Mouse (Mus musculus): Measurements from ENCODE around the gene Nmral1. TPM values are rescaled to one million over a fixed set of nuclear protein-coding genes. Genes with fewer than 3 reads are reported as not detected.
"Not testable (repeated sequence)": the region's sequence is repeated elsewhere in the genome, so short reads cannot be mapped to it uniquely, and the experiment has no call there.

Gene Nmral1
- polyA plus RNA-seq, 1 experiment from 2014 or later = 167 TPM

DNA sequence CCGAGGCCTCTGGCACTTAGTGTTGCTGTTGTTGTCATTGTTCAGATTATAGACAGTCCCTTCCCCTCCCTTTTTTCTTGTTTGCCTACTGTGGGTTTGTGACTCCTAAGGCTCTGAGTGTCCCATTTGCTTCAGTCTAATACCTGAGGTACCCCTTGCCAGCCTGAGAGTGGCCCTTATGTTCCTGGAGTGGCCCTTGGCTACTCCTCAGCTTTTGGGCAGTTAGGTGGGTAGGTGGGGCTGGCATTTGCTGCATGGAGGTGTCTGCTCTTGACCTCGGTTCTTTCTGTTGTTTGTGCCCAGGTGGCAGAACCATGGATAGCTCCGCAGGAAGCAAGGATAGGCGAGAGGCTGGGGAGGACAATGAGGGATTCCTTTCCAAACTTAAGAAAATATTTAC, 13.6 kb downstream of the Nmral1 start:
- H3K4me2 ChIP-seq = no peak overlapping the region
- no peak overlapping the region for H3K9ac ChIP-seq
- WGBS = 77% methylated on average over 4 of the region's 4 CpGs
- H3K27ac ChIP-seq = no peak overlapping the region
- no peaks in the 10 kb centered on the region for H3K27me3 ChIP-seq
- H3K36me3 ChIP-seq (replicated peaks) = peaks cover 92% of the 10 kb centered on the region
- no peaks in the 10 kb centered on the region for H3K9me3 ChIP-seq
- no peak for ATAC-seq (ENCODE audit: low FRiP score)
- no peaks in the 10 kb centered on the region for H3K4me1 ChIP-seq
- H3K4me3 ChIP-seq (replicated peaks) = no peak overlapping the region

DNA sequence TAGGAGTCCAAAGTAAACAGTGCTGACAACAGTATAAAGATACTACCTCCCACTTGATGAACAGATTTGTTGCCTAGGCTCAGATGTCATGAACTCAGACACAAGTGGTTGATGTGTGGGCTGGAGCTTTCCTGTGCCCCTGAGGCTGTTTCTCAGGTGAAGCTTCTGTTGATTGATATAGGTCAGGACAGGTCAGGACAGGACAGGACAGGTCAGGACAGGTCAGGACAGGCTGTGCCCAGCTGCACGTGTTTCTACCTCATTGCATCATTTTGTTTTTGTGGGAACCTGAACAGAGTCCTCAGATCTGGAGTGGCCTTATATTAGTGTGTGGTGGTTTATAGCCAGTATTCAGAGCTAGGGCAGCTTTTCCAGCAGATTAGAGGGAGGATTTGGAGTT, 16.5 kb downstream of the Nmral1 start:
- Histone ChIP-seq H3K4me1 (no peaks in the 10 kb centered on the region), H3K9me3 (no peaks in the 10 kb centered on the region), H3K36me3 (replicated peaks) (peaks cover 89% of the 10 kb centered on the region), H3K4me3 (replicated peaks) (no peak overlapping the region), H3K9ac (no peak overlapping the region), H3K4me2 (no peak overlapping the region), H3K27ac (no peak overlapping the region), H3K27me3 (no peaks in the 10 kb centered on the region)
- 75% methylated on average over 1 of the region's 1 CpGs for WGBS
- ATAC-seq (ENCODE audit: low FRiP score) = no peak

DNA sequence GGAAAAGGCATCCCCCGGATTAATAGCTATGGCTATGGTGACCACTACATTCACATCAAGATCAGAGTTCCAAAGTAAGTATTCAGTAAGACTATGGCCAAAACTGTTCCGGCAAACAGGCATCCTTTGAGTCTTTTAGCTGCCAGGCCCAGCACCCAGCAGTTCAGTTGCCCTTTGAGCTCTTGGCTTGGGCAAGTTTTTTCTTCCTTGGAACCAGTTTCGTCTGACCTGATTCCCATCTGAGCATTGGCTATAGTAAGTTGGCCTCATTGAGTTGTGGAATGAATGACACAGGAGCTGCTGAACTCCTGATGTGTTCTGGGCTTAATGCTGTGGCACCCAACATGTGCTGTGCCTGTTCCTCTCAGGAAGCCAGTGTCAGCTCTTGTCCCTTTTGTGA, 17.9 kb downstream of the Nmral1 start:
- ATAC-seq (ENCODE audit: low FRiP score) = no peak
- WGBS = 93% methylated on average over 3 of the region's 3 CpGs

DNA sequence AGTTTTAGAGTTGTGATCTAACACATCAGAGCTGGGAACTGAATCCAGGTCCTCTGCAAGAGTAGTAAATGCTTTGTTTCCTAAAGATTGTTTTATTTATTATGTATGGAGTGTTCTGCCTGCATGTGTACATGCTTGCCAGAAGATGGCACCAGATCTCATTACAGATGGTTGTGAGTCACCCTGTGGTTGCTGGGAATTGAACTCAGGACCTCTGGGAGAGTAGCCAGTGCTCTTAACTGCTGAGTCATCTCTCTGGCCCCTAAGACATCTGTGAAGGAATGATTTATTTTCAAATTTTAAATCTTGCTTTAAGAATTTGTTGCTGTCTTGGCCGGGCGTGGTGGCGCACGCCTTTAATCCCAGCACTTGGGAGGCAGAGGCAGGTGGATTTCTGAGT, 29.8 kb downstream of the Nmral1 start:
- H3K27ac ChIP-seq; H3K27me3 ChIP-seq; H3K4me1 ChIP-seq; H3K9ac ChIP-seq; H3K4me2 ChIP-seq; ATAC-seq (ENCODE audit: low FRiP score); H3K9me3 ChIP-seq; H3K4me3 ChIP-seq (replicated peaks): not testable (repeated sequence)
- H3K36me3 ChIP-seq (replicated peaks) = peaks cover 67% of the 10 kb centered on the region
- WGBS = 97% methylated on average over 4 of the region's 4 CpGs

More for the DNA sequence above, 17.9 kb downstream of the Nmral1 start:
- Histone ChIP-seq H3K27ac (no peak overlapping the region), H3K4me1 (no peaks in the 10 kb centered on the region), H3K9me3 (no peaks in the 10 kb centered on the region), H3K9ac (no peak overlapping the region), H3K27me3 (no peaks in the 10 kb centered on the region), H3K4me2 (no peak overlapping the region), H3K36me3 (replicated peaks) (peaks cover 90% of the 10 kb centered on the region), H3K4me3 (replicated peaks) (no peak overlapping the region)

GRCm38 (mm10) chr16:4684457-4684791, 34.7 kb downstream of the Nmral1 start:
- Histone ChIP-seq H3K9ac (peak overlapping the region; percentile 88), H3K27ac (no peak overlapping the region), H3K9me3 (no peaks in the 10 kb centered on the region), H3K36me3 (replicated peaks) (peaks cover 21% of the 10 kb centered on the region), H3K27me3 (no peaks in the 10 kb centered on the region), H3K4me3 (replicated peaks) (peak overlapping the region; percentile 90), H3K4me2 (peak overlapping the region; percentile 94), H3K4me1 (peaks cover 14% of the 10 kb centered on the region)
- ATAC-seq (ENCODE audit: low FRiP score) = no peak; the same call in 1 of the 2 replicates
- under 1% methylated on average over 9 of the region's 9 CpGs for WGBS

DNA sequence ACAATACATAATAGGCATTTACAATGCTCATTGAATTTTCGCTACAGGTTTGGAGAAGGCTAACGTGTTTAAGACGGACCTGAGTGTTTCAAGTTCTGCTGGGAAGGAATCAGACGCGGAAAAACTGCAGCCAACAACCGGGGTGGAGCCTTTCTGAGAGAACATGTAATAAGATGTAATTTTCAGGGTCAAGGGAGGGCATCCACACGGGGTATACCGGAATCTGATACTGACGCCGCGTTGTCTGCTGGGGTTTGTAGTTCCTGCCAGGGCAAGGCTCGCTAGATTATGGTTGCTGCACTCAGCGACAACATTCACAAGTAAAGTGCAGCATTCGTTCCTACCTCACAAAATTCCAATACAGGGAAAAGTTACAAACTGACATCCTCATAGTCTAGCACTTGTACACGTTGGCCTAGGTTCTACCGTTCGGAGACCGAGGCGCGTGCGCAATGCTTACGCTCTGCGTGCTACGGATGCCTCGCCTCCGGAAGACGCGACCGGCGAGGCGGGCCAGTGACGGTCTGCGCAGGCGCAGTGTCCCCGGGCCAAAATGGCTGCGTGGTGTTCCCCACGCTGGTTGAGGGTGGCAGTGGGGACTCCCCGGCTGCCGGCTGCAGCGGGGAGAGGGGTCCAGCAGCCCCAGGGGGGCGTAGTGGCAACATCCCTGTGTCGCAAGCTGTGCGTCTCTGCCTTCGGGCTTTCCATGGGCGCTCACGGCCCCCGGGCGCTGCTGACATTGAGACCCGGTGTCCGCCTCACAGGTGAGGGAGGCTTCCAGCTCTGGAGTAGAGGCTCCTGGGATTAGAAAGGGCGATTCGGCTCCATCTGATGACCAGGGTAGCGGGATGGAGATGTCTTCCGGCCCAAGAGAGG, 35.3 kb downstream of the Nmral1 start:
- peak overlapping the region; percentile 88 for H3K9ac ChIP-seq
- peak; percentile 88 for ATAC-seq (ENCODE audit: low FRiP score)
- H3K27ac ChIP-seq = peak overlapping the region; percentile 78
- H3K27me3 ChIP-seq = no peaks in the 10 kb centered on the region
- H3K4me2 ChIP-seq = peak overlapping the region; percentile 94
- no peaks in the 10 kb centered on the region for H3K9me3 ChIP-seq
- peak overlapping the region; percentile 90 for H3K4me3 ChIP-seq (replicated peaks)
- WGBS = 0% methylated on average over 54 of the region's 54 CpGs
- peaks cover 18% of the 10 kb centered on the region for H3K4me1 ChIP-seq
- peaks cover 15% of the 10 kb centered on the region for H3K36me3 ChIP-seq (replicated peaks)

GRCm38 (mm10) chr16:4683193-4683580, 36.0 kb downstream of the Nmral1 start:
- Histone ChIP-seq H3K36me3 (replicated peaks) (peaks cover 11% of the 10 kb centered on the region), H3K4me2 (peak overlapping the region; percentile 94), H3K9me3 (no peaks in the 10 kb centered on the region), H3K27me3 (no peaks in the 10 kb centered on the region), H3K4me3 (replicated peaks) (peak overlapping the region; percentile 90), H3K27ac (peak overlapping the region; percentile 78), H3K9ac (peak overlapping the region; percentile 88), H3K4me1 (peaks cover 24% of the 10 kb centered on the region)
- no peak for ATAC-seq (ENCODE audit: low FRiP score)
- 33% methylated on average over 9 of the region's 9 CpGs for WGBS

- H3K9me3 ChIP-seq = no peaks in the 10 kb centered on the region
- H3K27me3 ChIP-seq = no peaks in the 10 kb centered on the region
- peaks cover 28% of the 10 kb centered on the region for H3K4me1 ChIP-seq
- ATAC-seq (ENCODE audit: low FRiP score) = no peak
- H3K27ac ChIP-seq = no peak overlapping the region
- no peak overlapping the region; the same call in 1 of the 2 replicates for H3K4me3 ChIP-seq (replicated peaks)
- H3K9ac ChIP-seq = no peak overlapping the region
- H3K4me2 ChIP-seq = peak overlapping the region; percentile 94
- WGBS = 84% methylated on average over 4 of the region's 4 CpGs
- H3K36me3 ChIP-seq (replicated peaks) = peaks cover 8% of the 10 kb centered on the region
Measured at GRCm38 (mm10) chr16:4682628-4683179, 36.5 kb downstream of the Nmral1 start.

DNA sequence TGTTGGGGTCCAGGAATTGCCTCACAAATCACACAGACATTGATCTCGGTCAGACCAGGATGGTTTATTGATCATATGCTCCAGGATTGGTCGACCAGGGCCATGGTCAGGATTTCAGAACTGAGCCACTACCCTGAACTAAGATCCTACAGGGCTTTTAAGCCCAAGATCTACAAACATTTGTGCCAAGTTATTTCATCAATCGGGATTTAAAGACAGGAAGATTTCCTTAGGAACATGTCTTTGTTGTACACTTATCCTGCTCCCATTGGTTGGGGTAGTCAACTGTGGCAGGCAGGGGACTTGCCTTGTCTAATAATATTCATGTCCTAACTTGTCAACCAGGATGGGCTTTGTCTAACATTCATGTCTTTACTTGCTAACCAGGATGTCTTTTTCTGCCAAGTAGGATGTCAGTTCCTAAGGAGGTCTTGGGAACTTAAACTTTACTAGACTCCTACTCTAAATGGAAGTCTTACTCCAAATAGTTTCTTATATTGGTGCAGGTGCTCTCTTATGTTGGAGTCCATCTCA, 38.2 kb downstream of the Nmral1 start:
- WGBS = 83% methylated on average over 3 of the region's 3 CpGs
- not testable (repeated sequence) for H3K9ac ChIP-seq; H3K27me3 ChIP-seq; H3K4me2 ChIP-seq; H3K4me3 ChIP-seq (replicated peaks); H3K27ac ChIP-seq; H3K9me3 ChIP-seq; H3K36me3 ChIP-seq (replicated peaks); ATAC-seq (ENCODE audit: low FRiP score)
- H3K4me1 ChIP-seq = peaks cover 28% of the 10 kb centered on the region

DNA sequence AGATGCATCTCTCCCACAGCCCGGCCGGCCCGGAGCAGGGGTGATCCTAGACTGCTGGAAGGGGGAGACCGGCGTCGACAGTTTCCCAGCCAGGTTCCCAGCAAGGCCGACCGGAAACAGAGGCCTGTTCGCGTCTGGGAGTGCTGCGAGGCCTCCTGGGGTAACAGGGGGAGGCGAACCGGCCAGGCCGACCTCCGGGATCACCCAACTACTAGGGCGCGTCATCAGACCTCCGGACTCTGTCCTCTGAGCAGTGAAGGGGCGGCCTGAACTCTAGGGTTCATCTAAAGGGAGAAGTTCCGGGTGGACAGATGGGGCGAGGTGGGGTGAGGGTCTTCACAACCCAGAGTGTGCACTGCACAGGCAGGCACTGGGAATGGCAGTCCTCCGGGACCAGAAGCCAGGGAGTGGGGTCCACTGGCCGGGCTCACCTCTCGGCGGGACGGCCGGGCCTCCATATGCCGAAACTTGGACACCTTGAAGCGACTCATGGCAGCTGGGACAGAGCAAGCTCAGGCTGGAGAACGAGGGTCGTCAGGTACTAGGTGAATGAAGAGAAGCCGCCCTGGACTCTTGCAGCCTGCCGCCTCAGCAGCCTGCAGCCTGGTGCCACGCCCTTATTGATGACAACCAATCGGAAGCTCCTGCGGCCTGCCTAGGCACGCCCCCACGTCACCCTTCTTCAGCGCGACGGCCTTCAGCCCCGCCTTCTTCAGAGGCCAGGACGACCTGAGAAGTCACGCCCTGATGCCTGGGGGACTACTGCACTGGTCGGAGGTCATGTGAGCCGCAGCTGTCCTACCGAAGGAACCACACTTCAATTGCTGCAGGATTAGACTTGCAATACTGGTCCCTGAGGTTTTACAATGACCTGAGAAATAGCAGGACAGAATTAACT, 39.8 kb downstream of the Nmral1 start, which contains the start of gene Coro7:
Coro7 (minus strand) TSS at position 657 of the 898 bp plus-strand sequence.
- no peaks in the 10 kb centered on the region for H3K9me3 ChIP-seq
- 0 out of 2 replicates have a peak, but pooled peaks cover 7% of the 10 kb centered on the region for H3K36me3 ChIP-seq (replicated peaks)
- H3K4me2 ChIP-seq = peak within 1 kb of the TSS; percentile 90
- H3K4me3 ChIP-seq (replicated peaks) = peak within 1 kb of the TSS; percentile 67
- WGBS = under 1% methylated on average over 47 of the region's 47 CpGs
- H3K9ac ChIP-seq = peak within 1 kb of the TSS; percentile 58
- no peak within 1 kb of the TSS for H3K27ac ChIP-seq
- H3K27me3 ChIP-seq = no peaks in the 10 kb centered on the region
- H3K4me1 ChIP-seq = peaks cover 19% of the 10 kb centered on the region
- peak; percentile 93 for ATAC-seq (ENCODE audit: low FRiP score)

DNA sequence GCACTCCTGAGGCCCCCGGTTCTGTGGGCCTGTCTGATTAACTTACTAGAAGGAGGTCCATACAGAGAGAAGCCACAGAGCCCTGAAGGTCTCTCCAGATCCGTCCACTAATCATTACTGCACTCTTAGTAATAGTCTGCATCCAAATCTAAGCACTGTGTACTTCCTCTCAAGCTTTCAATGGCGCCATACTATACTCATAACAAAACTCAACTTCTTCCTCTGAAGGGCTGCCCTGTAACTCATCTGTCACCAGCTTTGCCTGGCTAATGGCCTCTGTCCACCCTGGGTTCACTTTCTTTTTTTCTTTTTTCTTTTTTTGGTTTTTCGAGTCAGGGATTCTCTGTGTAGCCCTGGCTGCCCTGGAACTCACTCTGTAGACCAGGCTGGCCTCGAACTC, 41.1 kb downstream of the Nmral1 start:
- 0 out of 2 replicates have a peak overlapping the region, but pooled peaks have one; percentile 90 for H3K4me2 ChIP-seq
- no peaks in the 10 kb centered on the region for H3K9me3 ChIP-seq
- H3K4me1 ChIP-seq = peaks cover 15% of the 10 kb centered on the region
- H3K36me3 ChIP-seq (replicated peaks) = 0 out of 2 replicates have a peak, but pooled peaks cover 7% of the 10 kb centered on the region
- WGBS = 83% methylated on average over 5 of the region's 5 CpGs
- H3K4me3 ChIP-seq (replicated peaks) = no peak overlapping the region
- no peak overlapping the region for H3K27ac ChIP-seq
- no peak overlapping the region for H3K9ac ChIP-seq
- no peaks in the 10 kb centered on the region for H3K27me3 ChIP-seq
- ATAC-seq (ENCODE audit: low FRiP score) = no peak

GRCm38 (mm10) chr16:4676836-4677235, 42.3 kb downstream of the Nmral1 start:
- H3K4me2 ChIP-seq = no peak overlapping the region
- no peak overlapping the region for H3K4me3 ChIP-seq (replicated peaks)
- WGBS = 90% methylated on average over 5 of the region's 5 CpGs
- H3K27me3 ChIP-seq = no peaks in the 10 kb centered on the region
- H3K27ac ChIP-seq = no peak overlapping the region
- H3K4me1 ChIP-seq = peaks cover 14% of the 10 kb centered on the region
- H3K36me3 ChIP-seq (replicated peaks) = 0 out of 2 replicates have a peak, but pooled peaks cover 7% of the 10 kb centered on the region
- H3K9ac ChIP-seq = no peak overlapping the region
- no peak for ATAC-seq (ENCODE audit: low FRiP score)
- no peaks in the 10 kb centered on the region for H3K9me3 ChIP-seq

Measured in forebrain, embryonic 12.5 days (tissue).